Mouse (Mus musculus): Measurements from ENCODE around the gene Gm45808. TPM values are rescaled to one million over a fixed set of nuclear protein-coding genes. Genes with fewer than 3 reads are reported as not detected.

The Gm45808 gene
- polyA plus RNA-seq, 1 experiment from 2014 or later, result 0.15 TPM

DNA sequence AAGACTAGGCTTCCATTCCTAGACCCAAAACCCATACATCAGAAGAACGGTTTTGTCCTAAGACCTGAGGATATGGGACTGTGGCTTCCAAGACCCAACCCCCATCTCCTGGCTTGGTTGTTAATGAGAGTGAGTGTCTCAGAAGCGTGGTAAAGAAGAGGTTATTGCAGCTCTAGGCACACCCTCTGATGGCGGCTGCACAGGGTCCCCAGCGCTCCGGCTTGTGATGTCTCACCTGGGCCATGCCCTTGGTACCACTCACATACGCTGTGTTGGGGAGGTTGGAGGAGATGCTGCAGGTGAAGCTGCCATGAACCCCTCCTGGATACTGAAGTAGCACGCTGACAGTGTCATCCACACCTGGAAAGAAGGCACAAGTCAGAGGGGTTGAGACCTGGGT, 7.8 kb downstream of the Gm45808 start:
- no peak overlapping the region for H3K4me2 ChIP-seq (ENCODE audit: low read depth, low read length)
- 92% methylated on average over 7 of the region's 7 CpGs for WGBS (ENCODE audit: insufficient replicate concordance)
- ATAC-seq (no peak), DNase-seq (no peak)
- TF ChIP-seq CTCF (IDR thresholded peaks at IDR 0.05; ENCODE audit: low read depth) (no peak), EP300 (IDR thresholded peaks at IDR 0.05; ENCODE audit: low read depth) (no peak)
- H3K4me3 ChIP-seq (ENCODE audit: low read depth, low read length), result no peak overlapping the region
- H3K9me3 ChIP-seq (ENCODE audit: low read length), result no peaks in the 10 kb centered on the region
- no peak overlapping the region for H3K9ac ChIP-seq (replicated peaks)
- H3K27me3 ChIP-seq (ENCODE audit: insufficient read depth, low read length), result no peaks in the 10 kb centered on the region
- no peak overlapping the region for H3K27ac ChIP-seq (ENCODE audit: low read depth)
- H3K36me3 ChIP-seq (replicated peaks; ENCODE audit: insufficient read depth, low read length), result peaks cover 9% of the 10 kb centered on the region
- peaks cover 4% of the 10 kb centered on the region; the same call in 1 of the 2 replicates for H3K4me1 ChIP-seq (ENCODE audit: insufficient read depth)

DNA sequence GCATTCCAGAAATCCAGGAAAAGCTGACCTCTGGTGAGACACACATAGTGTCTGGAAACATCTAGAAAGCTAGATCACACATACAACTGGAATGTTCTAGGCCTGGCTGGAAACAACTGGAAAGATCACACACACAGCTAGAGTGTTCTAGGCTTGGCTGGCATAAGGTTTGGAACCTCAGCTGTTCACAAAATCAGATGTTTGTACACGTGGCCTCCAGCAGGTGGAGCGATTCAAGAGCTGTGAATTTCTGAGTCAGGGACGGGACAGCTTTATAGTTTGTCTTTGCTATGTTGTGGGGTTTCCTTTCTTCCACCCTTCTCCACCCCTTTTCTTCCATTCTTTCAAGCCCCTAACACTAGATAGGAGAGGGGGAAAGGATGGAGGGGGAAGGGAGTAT, 9.6 kb downstream of the Gm45808 start:
- H3K9me3 ChIP-seq (ENCODE audit: low read length), result no peaks in the 10 kb centered on the region
- no peak overlapping the region for H3K4me2 ChIP-seq (ENCODE audit: low read depth, low read length)
- H3K4me1 ChIP-seq (ENCODE audit: insufficient read depth), result peaks cover 4% of the 10 kb centered on the region; the same call in 1 of the 2 replicates
- DNase-seq (peak; percentile 60), ATAC-seq (peak; percentile 60; the same call in 1 of the 2 replicates)
- H3K4me3 ChIP-seq (ENCODE audit: low read depth, low read length), result no peak overlapping the region
- no peak overlapping the region for H3K27ac ChIP-seq (ENCODE audit: low read depth)
- WGBS (ENCODE audit: insufficient replicate concordance), result 20% methylated on average over 3 of the region's 3 CpGs
- H3K9ac ChIP-seq (replicated peaks), result no peak overlapping the region
- peaks cover 9% of the 10 kb centered on the region for H3K36me3 ChIP-seq (replicated peaks; ENCODE audit: insufficient read depth, low read length)
- no peaks in the 10 kb centered on the region for H3K27me3 ChIP-seq (ENCODE audit: insufficient read depth, low read length)
- TF ChIP-seq EP300 (IDR thresholded peaks at IDR 0.05; ENCODE audit: low read depth) (no peak), CTCF (IDR thresholded peaks at IDR 0.05; ENCODE audit: low read depth) (peak; percentile 89)

- DNase-seq, result no peak
- H3K9ac ChIP-seq (replicated peaks), result no peak overlapping the region
Measured at GRCm38 (mm10) chr7:45476453-45476852, 10.2 kb downstream of the Gm45808 start.

GRCm38 (mm10) chr7:45475291-45475969, 11.2 kb downstream of the Gm45808 start:
- H3K9ac ChIP-seq (replicated peaks), result no peak overlapping the region
- H3K4me1 ChIP-seq (ENCODE audit: insufficient read depth), result peaks cover 2% of the 10 kb centered on the region; the same call in 1 of the 2 replicates
- 64% methylated on average over 16 of the region's 16 CpGs for WGBS (ENCODE audit: insufficient replicate concordance)
- H3K4me2 ChIP-seq (ENCODE audit: low read depth, low read length), result peak overlapping the region; percentile 26; the same call in 1 of the 2 replicates
- H3K9me3 ChIP-seq (ENCODE audit: low read length), result no peaks in the 10 kb centered on the region
- TF ChIP-seq CTCF (IDR thresholded peaks at IDR 0.05; ENCODE audit: low read depth) (no peak), EP300 (IDR thresholded peaks at IDR 0.05; ENCODE audit: low read depth) (no peak)
- H3K27me3 ChIP-seq (ENCODE audit: insufficient read depth, low read length), result no peaks in the 10 kb centered on the region
- peaks cover 9% of the 10 kb centered on the region for H3K36me3 ChIP-seq (replicated peaks; ENCODE audit: insufficient read depth, low read length)
- H3K27ac ChIP-seq (ENCODE audit: low read depth), result no peak overlapping the region
- DNase-seq, result no peak
- no peak overlapping the region for H3K4me3 ChIP-seq (ENCODE audit: low read depth, low read length)
- no peak for ATAC-seq

More at GRCm38 (mm10) chr7:45476453-45476852, 10.2 kb downstream of the Gm45808 start:
- H3K4me2 ChIP-seq (ENCODE audit: low read depth, low read length), result no peak overlapping the region
- no peak overlapping the region for H3K27ac ChIP-seq (ENCODE audit: low read depth)
- TF ChIP-seq CTCF (IDR thresholded peaks at IDR 0.05; ENCODE audit: low read depth) (no peak), EP300 (IDR thresholded peaks at IDR 0.05; ENCODE audit: low read depth) (no peak)
- no peaks in the 10 kb centered on the region for H3K27me3 ChIP-seq (ENCODE audit: insufficient read depth, low read length)
- no peak for ATAC-seq
- no peak overlapping the region for H3K4me3 ChIP-seq (ENCODE audit: low read depth, low read length)
- H3K9me3 ChIP-seq (ENCODE audit: low read length), result no peaks in the 10 kb centered on the region
- peaks cover 9% of the 10 kb centered on the region for H3K36me3 ChIP-seq (replicated peaks; ENCODE audit: insufficient read depth, low read length)
- H3K4me1 ChIP-seq (ENCODE audit: insufficient read depth), result peaks cover 2% of the 10 kb centered on the region; the same call in 1 of the 2 replicates
- WGBS (ENCODE audit: insufficient replicate concordance), result 40% methylated on average over 1 of the region's 1 CpGs

GRCm38 (mm10) chr7:45470869-45471268, 15.7 kb downstream of the Gm45808 start:
- Histone ChIP-seq H3K4me3 (ENCODE audit: low read depth, low read length) (no peak overlapping the region), H3K27ac (ENCODE audit: low read depth) (no peak overlapping the region), H3K9ac (replicated peaks) (no peak overlapping the region), H3K36me3 (replicated peaks; ENCODE audit: insufficient read depth, low read length) (peaks cover 5% of the 10 kb centered on the region), H3K4me2 (ENCODE audit: low read depth, low read length) (no peak overlapping the region), H3K4me1 (ENCODE audit: insufficient read depth) (peaks cover 11% of the 10 kb centered on the region), H3K27me3 (ENCODE audit: insufficient read depth, low read length) (no peaks in the 10 kb centered on the region), H3K9me3 (ENCODE audit: low read length) (no peaks in the 10 kb centered on the region)
- DNase-seq (peak; percentile 82), ATAC-seq (no peak)
- WGBS (ENCODE audit: insufficient replicate concordance), result 8% methylated on average over 3 of the region's 3 CpGs
- TF ChIP-seq CTCF (IDR thresholded peaks at IDR 0.05; ENCODE audit: low read depth), result peak; percentile 88
- TF ChIP-seq EP300 (IDR thresholded peaks at IDR 0.05; ENCODE audit: low read depth), result no peak

DNA sequence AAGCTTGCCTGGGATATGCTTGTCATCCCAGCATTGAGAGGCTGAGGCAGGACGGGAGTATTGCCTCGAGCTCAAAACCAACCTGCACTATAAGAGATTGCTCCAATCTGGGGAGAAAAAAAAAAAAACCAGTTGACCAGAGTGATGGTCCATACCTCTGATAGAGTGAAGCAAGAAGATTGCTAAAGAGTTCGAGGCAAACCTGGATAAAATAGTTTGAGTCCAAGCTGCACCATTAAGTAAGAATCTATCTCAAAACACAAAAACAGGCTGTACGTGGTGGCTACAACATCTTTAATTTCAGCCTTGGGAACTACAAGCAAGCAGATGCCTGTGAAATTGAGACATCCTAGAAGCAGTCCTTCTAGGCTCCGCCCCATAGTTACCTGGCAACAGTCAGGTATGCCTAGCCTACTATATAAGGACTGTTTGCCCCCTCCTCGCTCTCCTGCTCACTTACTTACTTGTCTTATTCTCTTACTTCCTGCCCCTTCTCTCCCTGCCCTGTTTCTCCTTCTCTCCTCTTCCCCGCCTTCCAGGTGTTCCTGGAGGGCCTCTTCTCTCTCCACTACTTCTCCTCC, 19.4 kb downstream of the Gm45808 start:
- ATAC-seq, result peak; percentile 24
- Histone ChIP-seq H3K9me3 (ENCODE audit: low read length) (no peaks in the 10 kb centered on the region), H3K27me3 (ENCODE audit: insufficient read depth, low read length) (no peaks in the 10 kb centered on the region), H3K4me2 (ENCODE audit: low read depth, low read length) (peak overlapping the region; percentile 98), H3K4me1 (ENCODE audit: insufficient read depth) (peaks cover 16% of the 10 kb centered on the region), H3K4me3 (ENCODE audit: low read depth, low read length) (peak overlapping the region; percentile 93), H3K36me3 (replicated peaks; ENCODE audit: insufficient read depth, low read length) (peaks cover 20% of the 10 kb centered on the region), H3K9ac (replicated peaks) (peak overlapping the region; percentile 84), H3K27ac (ENCODE audit: low read depth) (no peak overlapping the region; the same call in 1 of the 2 replicates)
- TF ChIP-seq CTCF (IDR thresholded peaks at IDR 0.05; ENCODE audit: low read depth) (no peak), EP300 (IDR thresholded peaks at IDR 0.05; ENCODE audit: low read depth) (no peak)
- DNase-seq, result no peak
- 41% methylated on average over 7 of the region's 7 CpGs for WGBS (ENCODE audit: insufficient replicate concordance)

Data from liver, postnatal 0 days (tissue).